Mouse (Mus musculus): ENCODE results near the gene Slc29a4.

GRCm38 (mm10) chr5:142716056-142716455 is 23.7 kb downstream of the Slc29a4 start:
- no peak for TF ChIP-seq CTCF (conservative IDR thresholded peaks at IDR 0.05; ENCODE audit: low read length)
- TF ChIP-seq POU5F1 (IDR thresholded peaks at IDR 0.05; ENCODE audit: borderline replicate concordance, low read length): no peak
- TF ChIP-seq NANOG (IDR thresholded peaks at IDR 0.05; ENCODE audit: borderline replicate concordance, low read length): no peak
